Mouse (Mus musculus) neural tube, embryonic 13.5 days (tissue): ENCODE data around the gene Tlx2. TPM values are rescaled to one million over a fixed set of nuclear protein-coding genes. Genes with fewer than 3 reads are reported as not detected.

Experiments used
- ATAC-seq: fragments of 200-750 bp; cut with Nextera tagmentation; 2 replicates; pipeline ENCODE4 v1.8.0; 2017; ENCODE audit warnings: low read depth, mild to moderate bottlenecking, moderate TSS enrichment, moderate library complexity
- H3K27ac ChIP-seq: fragments of 300-500 bp; sonication (generic); replicated peaks from 2 replicates; pipeline ENCODE4 v1.5.1; 2015; ENCODE audit warnings: moderate library complexity, mild to moderate bottlenecking, inconsistent platforms
- H3K27me3 ChIP-seq: fragments of 300-500 bp; sonication (generic); 2 replicates; pipeline ENCODE4 v1.6.1; 2015; ENCODE audit warnings: mild to moderate bottlenecking, inconsistent platforms
- H3K36me3 ChIP-seq: fragments of 300-500 bp; sonication (generic); 2 replicates; pipeline ENCODE4 v1.6.1; 2015; ENCODE audit warnings: mild to moderate bottlenecking, inconsistent platforms
- H3K4me1 ChIP-seq: fragments of 300-500 bp; sonication (generic); replicated peaks from 2 replicates; pipeline ENCODE4 v1.6.1; 2015; ENCODE audit warnings: inconsistent platforms
- H3K4me2 ChIP-seq: fragments of 300-500 bp; sonication (generic); 2 replicates; pipeline ENCODE4 v1.6.1; 2015; ENCODE audit warnings: inconsistent platforms, mild to moderate bottlenecking, moderate library complexity
- H3K4me3 ChIP-seq: fragments of 300-500 bp; sonication (generic); 2 replicates; pipeline ENCODE4 v1.5.1; 2015; ENCODE audit warnings: mild to moderate bottlenecking, inconsistent platforms
- H3K9ac ChIP-seq: fragments of 300-500 bp; sonication (generic); 2 replicates; pipeline ENCODE4 v1.6.1; 2015; ENCODE audit warnings: moderate library complexity, mild to moderate bottlenecking, inconsistent platforms
- H3K9me3 ChIP-seq: fragments of 300-500 bp; sonication (generic); 2 replicates; pipeline ENCODE4 v1.6.1; 2016; ENCODE audit warnings: inconsistent platforms
- WGBS: fragments of 180-500 bp; shearing (Covaris S2); methylation state at CpG from one replicate; pipeline ENCODE4 v1.1.7; 2015; 5-methylcytosine and 5-hydroxymethylcytosine counted together
- microRNA counts: library from miRNA; unstranded; fragments of <30 nt; microRNA quantifications from one replicate; lab custom pipeline; 2016
- microRNA-seq: library from miRNA; unstranded; fragments of <30 nt; microRNA quantifications from one replicate; pipeline ENCODE4, GENCODE M21; 2016
- polyA plus RNA-seq: library from polyadenylated mRNA; unstranded; fragments of >200 nt; fragmentation: Nextera tagmentation; extraction: Ambion mirVana; gene quantifications from 2 replicates; pipeline ENCODE4 v1.2.1, GENCODE M21; 2015

Tlx2 gene
- polyA plus RNA-seq, 1 experiment from 2014 or later, result 16.1 TPM

DNA sequence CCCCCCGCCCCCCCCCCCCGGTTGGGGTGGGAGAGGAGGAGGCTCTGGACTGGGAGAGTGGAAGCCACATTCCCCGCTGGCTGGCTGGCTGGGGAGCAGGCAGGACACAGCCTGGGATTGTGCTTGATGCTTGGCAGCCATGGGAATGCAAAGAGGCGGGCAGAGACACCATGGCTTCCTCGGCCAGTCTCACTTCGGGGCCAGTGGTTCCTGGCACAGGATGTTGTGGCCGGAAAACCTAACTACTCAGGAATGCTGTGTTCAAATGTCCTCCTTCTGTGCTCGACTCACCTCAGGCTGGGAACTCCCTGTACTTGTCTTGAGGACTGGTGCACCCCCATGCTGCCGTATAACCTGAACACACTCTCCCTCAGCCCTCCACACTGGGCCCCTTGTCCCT, 42.4 kb downstream of the Tlx2 start:
- WGBS, result 51% methylated on average over 8 of the region's 9 CpGs
- no peak for ATAC-seq

DNA sequence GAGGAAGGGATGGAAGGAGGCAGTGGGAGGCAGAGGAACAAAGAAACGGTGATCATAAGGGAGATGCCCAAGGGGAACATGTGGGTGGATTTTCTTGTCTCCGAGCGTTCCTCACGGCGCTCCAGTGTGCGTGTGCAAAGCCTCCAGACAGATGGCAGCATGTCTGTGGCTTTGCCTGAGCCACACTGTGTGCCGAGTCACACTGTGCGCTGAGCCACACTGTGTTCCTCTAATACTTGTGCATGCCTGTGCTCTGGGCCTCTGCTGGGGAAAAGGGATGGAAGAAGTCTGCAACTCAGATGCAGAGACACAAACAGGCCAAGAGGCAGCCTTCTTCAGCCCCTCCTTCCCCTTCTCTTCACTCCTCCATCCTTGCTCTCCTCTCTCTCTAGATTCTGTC, 42.8 kb downstream of the Tlx2 start:
- Histone ChIP-seq H3K4me2 (no peak overlapping the region), H3K27ac (no peak overlapping the region), H3K36me3 (no peaks in the 10 kb centered on the region), H3K9ac (no peak overlapping the region), H3K4me1 (peaks cover 4% of the 10 kb centered on the region), H3K27me3 (peaks cover 30% of the 10 kb centered on the region), H3K4me3 (no peak overlapping the region), H3K9me3 (no peaks in the 10 kb centered on the region)
- ATAC-seq, result no peak
- WGBS, result 72% methylated on average over 8 of the region's 8 CpGs

More for the DNA sequence above, 42.4 kb downstream of the Tlx2 start:
- no peak overlapping the region for H3K27ac ChIP-seq
- H3K4me2 ChIP-seq, result no peak overlapping the region
- H3K4me1 ChIP-seq, result peaks cover 8% of the 10 kb centered on the region
- H3K9me3 ChIP-seq, result no peaks in the 10 kb centered on the region
- no peak overlapping the region for H3K9ac ChIP-seq
- no peaks in the 10 kb centered on the region for H3K36me3 ChIP-seq
- H3K27me3 ChIP-seq, result peaks cover 35% of the 10 kb centered on the region
- no peak overlapping the region for H3K4me3 ChIP-seq

DNA sequence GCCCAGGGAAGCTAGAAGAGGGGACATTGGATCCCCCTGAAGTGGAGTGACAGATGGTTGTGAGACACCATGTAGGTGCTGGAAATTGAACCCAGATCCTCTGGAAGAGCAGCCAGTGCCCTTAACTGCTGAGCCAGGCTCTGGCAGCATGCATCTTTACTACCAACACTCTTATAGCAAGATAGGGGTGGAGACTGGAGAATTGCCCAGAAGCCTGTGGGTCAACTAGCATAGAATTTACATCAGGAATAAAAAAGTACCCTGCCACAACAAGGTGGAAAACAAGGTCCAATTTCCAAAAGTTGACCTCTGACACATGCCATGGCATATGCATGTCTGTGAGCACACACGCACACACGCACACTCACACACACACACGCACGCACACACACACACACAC, 44.9 kb downstream of the Tlx2 start:
- H3K27me3 ChIP-seq, result peaks cover 11% of the 10 kb centered on the region
- WGBS, result 91% methylated on average over 4 of the region's 4 CpGs
- H3K9me3 ChIP-seq, result no peaks in the 10 kb centered on the region
- H3K4me1 ChIP-seq, result no peaks in the 10 kb centered on the region; the same call in 1 of the 2 replicates
- no peak for ATAC-seq
- H3K9ac ChIP-seq, result no peak overlapping the region
- no peak overlapping the region for H3K4me2 ChIP-seq
- H3K27ac ChIP-seq, result no peak overlapping the region
- H3K36me3 ChIP-seq, result no peaks in the 10 kb centered on the region
- H3K4me3 ChIP-seq, result no peak overlapping the region

DNA sequence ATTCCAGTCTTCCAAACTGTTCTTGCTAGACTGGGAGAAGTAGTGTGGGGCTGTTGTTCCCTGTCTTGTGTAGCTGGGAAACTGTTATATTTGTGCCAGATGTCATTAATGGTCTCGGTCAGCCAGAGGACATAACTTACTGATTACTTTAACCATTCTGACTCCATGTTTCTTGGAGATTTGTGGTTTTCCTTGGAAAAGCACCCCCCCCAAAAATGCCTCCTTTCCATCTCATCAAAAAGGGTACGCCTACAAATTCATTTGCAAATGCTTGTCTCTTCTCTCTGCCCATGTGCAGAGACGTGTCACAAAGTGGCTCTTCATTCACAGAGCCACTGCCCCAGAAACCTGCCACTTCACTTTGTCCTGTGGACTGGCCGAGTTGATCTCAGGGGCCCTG, 45.7 kb downstream of the Tlx2 start:
- 69% methylated on average over 4 of the region's 4 CpGs for WGBS
- Histone ChIP-seq H3K27ac (no peak overlapping the region), H3K4me3 (no peak overlapping the region), H3K9ac (no peak overlapping the region), H3K27me3 (0 out of 2 replicates have a peak, but pooled peaks cover 3% of the 10 kb centered on the region), H3K4me1 (no peaks in the 10 kb centered on the region), H3K9me3 (no peaks in the 10 kb centered on the region), H3K36me3 (no peaks in the 10 kb centered on the region), H3K4me2 (no peak overlapping the region)
- ATAC-seq, result no peak

DNA sequence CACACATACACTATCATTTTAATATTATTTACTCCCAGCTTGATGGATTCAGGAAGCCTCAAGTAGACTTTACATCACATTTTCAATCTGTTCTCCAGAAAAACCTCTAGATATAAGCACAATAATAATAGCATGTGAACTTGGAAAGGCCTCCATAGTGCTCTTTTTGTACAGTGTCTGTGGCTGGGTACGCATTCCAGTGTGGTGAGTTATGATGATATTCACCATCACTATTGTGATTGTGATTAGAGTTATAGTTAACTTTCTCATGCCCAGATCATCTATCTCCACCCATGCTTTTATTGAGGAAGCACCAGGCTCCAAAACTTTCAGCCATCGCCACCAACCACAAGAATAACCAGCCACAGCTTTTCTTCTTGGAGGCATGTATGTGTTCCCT, 46.3 kb downstream of the Tlx2 start:
- Histone ChIP-seq H3K36me3 (no peaks in the 10 kb centered on the region), H3K9ac (no peak overlapping the region), H3K27me3 (no peaks in the 10 kb centered on the region), H3K4me1 (no peaks in the 10 kb centered on the region), H3K9me3 (no peaks in the 10 kb centered on the region), H3K4me3 (no peak overlapping the region), H3K4me2 (no peak overlapping the region), H3K27ac (no peak overlapping the region)
- ATAC-seq, result no peak
- WGBS, result 95% methylated on average over 2 of the region's 2 CpGs

DNA sequence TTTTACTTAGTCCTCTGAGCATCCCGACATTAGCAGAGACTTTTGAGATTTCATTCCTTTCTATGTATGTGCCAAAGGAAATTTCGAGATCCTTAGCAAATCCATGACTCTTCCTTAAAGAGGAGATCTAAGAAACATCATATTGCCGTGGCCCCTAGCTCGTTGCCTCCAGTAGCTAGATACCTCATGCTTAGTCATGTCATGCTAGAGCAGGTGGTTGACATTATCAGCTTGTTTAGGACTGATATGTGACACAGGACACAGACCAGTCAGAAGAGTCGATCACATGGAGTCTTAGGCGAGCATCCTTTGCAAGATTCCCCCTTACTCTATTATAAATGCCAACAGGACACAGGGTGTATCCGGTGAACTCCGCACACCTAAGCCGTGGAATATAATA, 47.1 kb downstream of the Tlx2 start:
- H3K4me1 ChIP-seq, result no peaks in the 10 kb centered on the region
- no peaks in the 10 kb centered on the region for H3K36me3 ChIP-seq
- H3K4me2 ChIP-seq, result no peak overlapping the region
- H3K27me3 ChIP-seq, result no peaks in the 10 kb centered on the region
- WGBS, result 91% methylated on average over 9 of the region's 9 CpGs
- no peak overlapping the region for H3K4me3 ChIP-seq
- no peak overlapping the region for H3K9ac ChIP-seq
- H3K27ac ChIP-seq, result no peak overlapping the region
- ATAC-seq, result no peak
- H3K9me3 ChIP-seq, result no peaks in the 10 kb centered on the region

DNA sequence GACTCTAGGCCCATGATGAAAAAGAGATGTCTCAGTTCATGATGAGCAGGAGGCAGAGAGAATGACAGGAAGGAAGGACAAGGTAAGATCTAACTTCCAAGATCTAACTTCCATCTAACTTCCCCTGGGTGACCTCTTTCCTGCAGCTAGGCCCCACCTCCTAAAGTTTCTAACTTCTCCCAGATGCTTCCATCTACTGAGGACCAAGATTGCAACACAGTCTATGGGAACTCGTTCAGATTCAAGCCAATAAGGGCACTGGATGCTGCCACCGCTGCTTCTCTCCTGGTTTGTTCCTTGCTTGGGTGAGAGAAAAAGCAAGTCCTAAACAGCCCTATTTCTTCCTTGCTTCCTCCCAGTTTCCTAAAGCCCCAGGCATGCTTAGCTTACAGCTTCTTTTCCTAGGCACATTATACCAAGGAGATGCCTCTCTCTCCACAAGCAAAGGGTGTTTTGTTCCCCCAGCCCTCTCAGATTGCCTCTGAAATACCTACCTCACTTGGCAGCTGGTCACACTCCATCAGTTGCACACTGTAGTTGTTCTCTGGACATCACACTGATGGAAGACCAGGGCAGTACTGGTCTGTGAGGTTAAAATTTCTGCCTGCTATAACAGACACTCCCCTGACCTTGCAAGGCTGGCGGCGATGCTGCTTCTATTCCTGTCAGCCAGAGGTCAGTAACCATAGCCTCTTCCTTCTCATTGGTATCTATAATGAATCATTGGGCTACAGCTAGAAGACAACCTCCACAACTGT, 49.1 kb downstream of the Tlx2 start:
- Histone ChIP-seq H3K27ac (no peak overlapping the region), H3K9me3 (no peaks in the 10 kb centered on the region), H3K4me1 (no peaks in the 10 kb centered on the region), H3K27me3 (no peaks in the 10 kb centered on the region), H3K36me3 (no peaks in the 10 kb centered on the region), H3K4me2 (no peak overlapping the region), H3K9ac (no peak overlapping the region), H3K4me3 (no peak overlapping the region)
- ATAC-seq, result no peak
- WGBS, result 87% methylated on average over 4 of the region's 4 CpGs

DNA sequence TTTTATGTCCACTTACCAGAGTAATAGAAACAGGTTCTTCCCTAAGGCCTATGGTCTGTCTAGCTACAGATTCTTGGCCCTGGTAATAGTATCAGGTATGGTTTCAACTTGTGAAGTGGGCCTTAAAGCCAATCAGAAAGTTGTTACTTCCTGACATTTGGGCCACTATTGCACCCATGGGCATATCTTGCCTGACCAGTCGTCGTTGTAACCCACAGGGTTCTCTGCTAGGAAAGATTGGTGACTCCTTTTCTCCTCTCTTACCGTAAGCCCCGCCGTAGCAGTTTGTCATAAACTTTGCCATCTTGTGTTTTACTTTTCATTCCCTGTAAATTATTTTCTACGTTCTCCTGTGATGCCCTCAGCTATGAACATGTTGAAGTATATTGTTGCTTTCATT, 50.0 kb downstream of the Tlx2 start:
- 82% methylated on average over 6 of the region's 6 CpGs for WGBS
- no peaks in the 10 kb centered on the region for H3K27me3 ChIP-seq
- H3K9ac ChIP-seq, result no peak overlapping the region
- no peak overlapping the region for H3K27ac ChIP-seq
- H3K36me3 ChIP-seq, result no peaks in the 10 kb centered on the region
- H3K4me1 ChIP-seq, result no peaks in the 10 kb centered on the region
- no peak for ATAC-seq
- H3K4me2 ChIP-seq, result no peak overlapping the region
- no peak overlapping the region for H3K4me3 ChIP-seq
- H3K9me3 ChIP-seq, result no peaks in the 10 kb centered on the region

DNA sequence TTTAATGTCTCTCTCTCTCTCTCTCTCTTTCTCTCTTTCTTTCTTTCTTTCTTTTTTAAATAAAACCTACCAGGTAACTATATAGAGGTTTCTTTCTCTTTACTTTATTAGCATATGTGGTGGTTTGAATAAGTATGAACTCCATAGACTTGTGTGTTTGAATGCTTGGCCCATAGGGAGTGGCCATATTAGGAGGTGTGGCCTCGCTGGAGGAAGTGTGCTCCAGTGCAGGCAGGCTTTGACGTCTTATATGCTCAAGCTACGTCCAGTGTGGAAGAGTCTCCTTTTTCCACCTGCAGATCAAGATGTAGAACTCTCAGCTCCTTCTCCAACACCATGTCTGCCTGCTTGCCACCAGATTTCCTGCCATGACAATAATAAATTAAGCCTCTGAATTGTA, 51.0 kb downstream of the Tlx2 start:
- no peak overlapping the region for H3K27ac ChIP-seq
- H3K27me3 ChIP-seq, result no peaks in the 10 kb centered on the region
- no peak overlapping the region for H3K4me3 ChIP-seq
- no peaks in the 10 kb centered on the region for H3K4me1 ChIP-seq
- no peak for ATAC-seq
- no peak overlapping the region for H3K4me2 ChIP-seq
- no peaks in the 10 kb centered on the region for H3K9me3 ChIP-seq
- 79% methylated on average over 3 of the region's 3 CpGs for WGBS
- H3K9ac ChIP-seq, result no peak overlapping the region
- no peaks in the 10 kb centered on the region for H3K36me3 ChIP-seq

MicroRNAs within 50 kb of the gene (microRNA counts, 519-probe panel; counts per million panel counts)
- microRNA mmu-miR-3470a+mmu-miR-3470b (lab: Ali Mortazavi, UCI), result not detected

Small RNA genes within 50 kb of the gene (microRNA-seq; reads per million reads assigned to microRNA genes)
- not detected for gene Mir3470a
- gene Mir7040, result not detected

Other genes starting within 250 kb of the Tlx2 start
- gene Sema4f, start 130.5 kb downstream of the Tlx2 start, polyA plus RNA-seq, result 20.5 and 22.3 TPM in 2 replicates
- not detected in 2 replicates for gene M1ap, start 123.4 kb downstream of the Tlx2 start, polyA plus RNA-seq
- gene Dok1, start 36.8 kb downstream of the Tlx2 start, polyA plus RNA-seq, result 3.6 and 6.1 TPM in 2 replicates
- 7.9 and 10.4 TPM in 2 replicates for gene Loxl3, start 36.1 kb downstream of the Tlx2 start, polyA plus RNA-seq
- 169 and 179 TPM in 2 replicates for gene Aup1, start 15.8 kb downstream of the Tlx2 start, polyA plus RNA-seq
- gene Htra2, start 15.0 kb downstream of the Tlx2 start, polyA plus RNA-seq, result 70.1 and 72.8 TPM in 2 replicates
- 0.77 and 1.0 TPM in 2 replicates for gene Dqx1, start 12.4 kb downstream of the Tlx2 start, polyA plus RNA-seq
- 55.2 and 55.4 TPM in 2 replicates for gene Pcgf1, start 7.6 kb upstream of the Tlx2 start, polyA plus RNA-seq
- gene Lbx2, start 16.1 kb upstream of the Tlx2 start, polyA plus RNA-seq, result not detected in 2 replicates
- gene Ccdc142, start 31.3 kb upstream of the Tlx2 start, polyA plus RNA-seq, result 3.2 and 4.9 TPM in 2 replicates
- gene Gm42688, start 31.3 kb upstream of the Tlx2 start, polyA plus RNA-seq, result 4.5 and 5.2 TPM in 2 replicates
- 133 TPM in 2 replicates for gene Mrpl53, start 38.7 kb upstream of the Tlx2 start, polyA plus RNA-seq
- 26.8 and 29.1 TPM in 2 replicates for gene Mogs, start 45.2 kb upstream of the Tlx2 start, polyA plus RNA-seq
- 202 and 228 TPM in 2 replicates for gene Wbp1, start 51.3 kb upstream of the Tlx2 start, polyA plus RNA-seq
- gene Ino80b, start 55.1 kb upstream of the Tlx2 start, polyA plus RNA-seq, result 11.4 and 13.0 TPM in 2 replicates
- 18.9 and 20.7 TPM in 2 replicates for gene Rtkn, start 65.2 kb upstream of the Tlx2 start, polyA plus RNA-seq
- 14.9 and 16.0 TPM in 2 replicates for gene Wdr54, start 86.1 kb upstream of the Tlx2 start, polyA plus RNA-seq
- 2.1 and 3.3 TPM in 2 replicates for gene 1700003E16Rik, start 86.1 kb upstream of the Tlx2 start, polyA plus RNA-seq
- 165 and 176 TPM in 2 replicates for gene Dctn1, start 95.6 kb upstream of the Tlx2 start, polyA plus RNA-seq
- gene Slc4a5, start 149.5 kb upstream of the Tlx2 start, polyA plus RNA-seq, result 0.17 and 0.56 TPM in 2 replicates